Mouse (Mus musculus) bone marrow, adult 2 months (tissue): Measurements from ENCODE around the gene 2210016L21Rik.

Source experiments
- CTCF ChIP-seq: fragments of 200-500 bp; IDR thresholded peaks from 2 replicates; pipeline ENCODE4 v1.5.1; 2011; ENCODE audit warnings: low read length, control low read depth; ENCODE audit not compliant: control insufficient read depth, insufficient read depth
- POLR2A ChIP-seq: fragments of 200-500 bp; IDR thresholded peaks from 2 replicates; pipeline ENCODE4 v1.6.1; 2011; ENCODE audit warnings: low read depth, mild to moderate bottlenecking, control low read depth, low read length, borderline replicate concordance; ENCODE audit not compliant: control insufficient read depth

DNA sequence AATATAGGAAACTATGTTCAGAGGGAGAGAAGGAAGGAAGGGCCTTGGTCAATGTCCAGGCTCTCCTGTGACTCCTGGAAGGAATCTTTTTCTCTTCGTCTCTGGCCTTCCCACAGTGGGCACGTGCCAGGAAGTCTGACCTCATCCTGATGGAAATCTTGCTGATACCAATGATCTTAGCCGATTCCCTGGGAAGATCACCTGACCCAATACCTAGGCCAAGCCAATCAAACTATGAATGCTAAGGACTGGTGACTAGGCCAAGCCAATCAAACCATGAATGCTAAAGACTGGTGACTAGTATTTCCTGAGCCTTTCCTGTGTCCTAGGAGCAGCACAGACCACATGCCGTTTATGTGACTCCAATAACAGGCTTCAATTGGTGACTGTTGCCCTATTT is 28.3 kb upstream of the 2210016L21Rik start:
- TF ChIP-seq CTCF = no peak
- TF ChIP-seq POLR2A = no peak
